Mouse (Mus musculus): Measurements from ENCODE around the gene A530064D06Rik. TPM values are rescaled to one million over a fixed set of nuclear protein-coding genes. Genes with fewer than 3 reads are reported as not detected.

Gene A530064D06Rik
- total RNA-seq, 2 experiments from 2014 or later = 0.26 TPM; not detected in 1

Other genes starting within 250 kb of the A530064D06Rik start
- 10 to 100 TPM; 20.0 to 26.1 TPM for gene Foxp4, start 242.6 kb downstream of the A530064D06Rik start, total RNA-seq (2021)
- gene 1700122O11Rik, start 129.0 kb downstream of the A530064D06Rik start, total RNA-seq (2021) = not detected
- gene 1700067P10Rik, start 78.0 kb downstream of the A530064D06Rik start, total RNA-seq (2021) = not detected
- not detected for gene 9830107B12Rik, start 21.0 kb downstream of the A530064D06Rik start, total RNA-seq (2021)
- under 1 TPM in 1 of 2 experiments, not detected in 1; 0.20 TPM for gene Trem1, start 65.5 kb upstream of the A530064D06Rik start, total RNA-seq (2021)
- gene Trem3, start 80.5 kb upstream of the A530064D06Rik start, total RNA-seq (2021) = under 1 TPM in 1 of 2 experiments, not detected in 1; 0.93 TPM
- gene Treml4, start 97.0 kb upstream of the A530064D06Rik start, total RNA-seq (2021) = 1 to 10 TPM in 1 of 2 experiments, under 1 TPM in 1; 0.46 to 1.6 TPM
- under 1 TPM; 0.46 to 0.48 TPM for gene Treml2, start 132.2 kb upstream of the A530064D06Rik start, total RNA-seq (2021)
- gene B430306N03Rik, start 148.9 kb upstream of the A530064D06Rik start, total RNA-seq (2021) = under 1 TPM; 0.13 to 0.42 TPM
- 10 to 100 TPM in 1 of 2 experiments, 1 to 10 TPM in 1; 5.1 to 15.2 TPM for gene Trem2, start 179.1 kb upstream of the A530064D06Rik start, total RNA-seq (2021)
- under 1 TPM in 1 of 2 experiments, not detected in 1; 0.42 TPM for gene Treml1, start 192.6 kb upstream of the A530064D06Rik start, total RNA-seq (2021)
- 10 to 100 TPM; 35.5 to 36.5 TPM for gene Nfya, start 242.6 kb upstream of the A530064D06Rik start, total RNA-seq (2021)
- gene Oard1, start 242.7 kb upstream of the A530064D06Rik start, total RNA-seq (2021) = 10 to 100 TPM; 17.5 to 19.5 TPM

Data from adrenal gland, adult 18-20 months (tissue).